Mouse (Mus musculus): ENCODE measurements around the gene Igfbp7.

The Igfbp7 gene

DNA sequence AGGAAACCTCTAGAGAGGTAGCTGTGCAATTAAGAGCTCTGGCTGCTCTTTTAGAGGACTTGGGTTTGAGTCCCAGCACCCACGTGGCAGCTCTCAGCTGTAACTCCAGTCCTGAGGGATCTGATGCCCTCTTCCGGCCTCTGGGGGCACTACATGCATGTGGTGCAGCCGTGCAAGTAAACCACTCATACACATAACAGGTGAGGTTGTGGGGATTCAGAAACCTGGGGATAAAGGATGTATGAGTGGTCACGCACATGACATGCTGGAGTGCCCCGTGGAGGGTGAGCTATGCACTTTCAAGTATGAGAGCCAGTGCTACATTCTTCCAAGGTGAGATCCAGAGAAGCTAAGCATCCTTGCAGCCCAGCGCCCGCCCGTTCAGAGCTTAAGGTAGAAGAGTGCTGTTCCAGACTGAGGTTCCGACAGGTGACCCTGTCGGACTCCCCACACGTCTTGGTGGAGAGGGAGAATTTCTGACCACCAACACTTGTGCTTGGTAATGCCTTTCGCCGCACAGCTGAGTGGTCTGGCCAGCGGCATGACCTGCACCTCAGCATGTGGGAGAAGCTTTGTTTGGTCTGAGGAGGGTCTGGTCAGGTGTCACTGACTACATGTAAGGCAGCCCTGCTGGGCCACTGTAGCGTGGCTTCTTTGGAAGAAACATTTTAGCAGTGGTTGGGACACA lies 57.7 kb downstream of the Igfbp7 start:
- no peak for DNase-seq (ENCODE audit: low read depth)

- DNase-seq (ENCODE audit: low read depth): no peak
Measured at GRCm38 (mm10) chr5:77348901-77349300, 58.9 kb downstream of the Igfbp7 start.

GRCm38 (mm10) chr5:77340033-77340432 lies 67.8 kb downstream of the Igfbp7 start:
- no peak for DNase-seq (ENCODE audit: low read depth)

DNA sequence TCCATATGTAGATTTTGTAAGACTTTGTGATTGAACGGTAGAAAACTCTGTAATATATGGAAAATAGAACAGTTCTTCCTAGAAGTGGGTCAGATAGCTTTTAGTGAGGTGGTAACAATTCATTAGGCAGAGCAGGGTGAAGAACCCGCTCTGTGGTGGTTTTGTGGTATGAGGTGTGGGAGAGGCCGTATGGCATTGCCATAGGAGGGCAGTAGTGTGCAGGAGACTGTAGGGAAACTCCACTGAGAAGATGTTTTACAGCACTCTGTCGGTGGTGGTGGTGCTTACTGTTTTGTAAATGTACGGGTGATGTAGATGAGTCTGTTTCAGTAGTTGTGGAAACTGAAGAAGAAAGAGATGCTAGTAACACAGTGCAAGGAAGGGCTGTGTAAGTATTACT lies 77.7 kb downstream of the Igfbp7 start:
- no peak for DNase-seq (ENCODE audit: low read depth)

DNA sequence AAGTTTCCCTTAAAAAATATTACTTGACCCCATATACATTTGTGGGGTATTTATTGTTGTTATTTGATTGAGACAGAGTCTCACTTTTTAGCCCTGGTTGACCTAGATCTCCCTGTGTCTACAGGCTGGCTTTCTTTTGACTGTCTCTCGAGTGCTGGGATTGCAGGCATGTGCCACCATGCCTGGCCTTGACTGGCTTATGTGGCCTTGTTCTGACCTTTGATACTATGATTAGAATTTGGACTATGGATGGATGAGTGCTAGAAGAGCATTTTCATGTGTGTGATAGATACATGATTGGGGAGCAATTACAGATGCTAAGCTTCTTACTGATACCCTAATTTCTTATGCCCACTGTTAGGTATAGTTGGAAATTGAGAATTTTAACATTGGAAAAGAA lies 82.9 kb downstream of the Igfbp7 start:
- DNase-seq (ENCODE audit: low read depth): no peak

- DNase-seq (ENCODE audit: low read depth): no peak
Measured at GRCm38 (mm10) chr5:77314986-77315385, 92.9 kb downstream of the Igfbp7 start.

GRCm38 (mm10) chr5:77314206-77314605 lies 93.6 kb downstream of the Igfbp7 start:
- DNase-seq (ENCODE audit: low read depth): no peak

DNA sequence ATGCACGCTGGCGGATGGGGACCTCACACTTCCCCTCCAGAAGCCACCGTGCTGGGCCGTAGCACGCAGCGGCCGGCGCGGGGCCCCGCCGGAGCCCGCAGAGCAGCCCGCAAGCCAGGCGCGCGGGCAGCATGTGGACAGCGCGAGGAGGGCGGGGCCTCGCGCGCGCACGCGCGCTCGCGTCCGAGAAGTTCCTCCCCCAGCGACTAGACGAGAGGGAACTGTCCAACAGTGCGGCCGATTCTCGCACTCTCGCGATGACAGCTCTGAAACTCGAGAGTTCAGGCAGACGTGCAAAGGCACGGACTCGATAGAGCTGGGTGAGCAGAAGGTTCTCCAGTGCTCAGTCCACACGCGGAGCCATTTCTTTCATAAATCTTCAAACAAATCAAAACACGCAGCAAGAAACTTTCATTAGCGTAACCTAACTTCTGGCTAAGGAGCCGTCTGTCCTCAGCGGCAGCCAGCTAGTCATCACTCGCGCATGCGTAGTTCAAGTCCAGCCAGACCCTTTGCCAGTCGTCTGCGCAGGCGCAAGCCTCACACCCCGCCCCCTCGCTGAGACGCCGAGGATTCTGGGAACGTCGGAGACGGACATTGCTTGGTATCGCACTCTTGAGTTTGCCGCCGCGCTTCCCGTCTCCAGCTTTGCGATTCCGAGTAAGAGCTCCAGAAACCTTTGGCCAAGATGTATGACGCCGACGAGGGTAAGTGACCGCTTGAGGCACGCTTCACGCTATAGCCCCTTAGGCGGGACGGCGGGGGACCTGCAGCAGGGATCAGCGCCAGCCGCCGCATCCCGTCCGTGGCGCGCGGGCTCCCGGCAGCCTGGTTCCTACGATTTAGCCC lies 97.7 kb downstream of the Igfbp7 start, which contains the start of the genes Noa1 and Polr2b:
TSS of gene Noa1 (minus strand) at position 161 of the 849 bp plus-strand sequence.
TSS of gene Polr2b (plus strand) at position 224 of the 849 bp plus-strand sequence.
- DNase-seq (ENCODE audit: low read depth): peak; percentile 99

- DNase-seq (ENCODE audit: low read depth): no peak
Measured at GRCm38 (mm10) chr5:77309051-77309906, 98.6 kb downstream of the Igfbp7 start.

DNA sequence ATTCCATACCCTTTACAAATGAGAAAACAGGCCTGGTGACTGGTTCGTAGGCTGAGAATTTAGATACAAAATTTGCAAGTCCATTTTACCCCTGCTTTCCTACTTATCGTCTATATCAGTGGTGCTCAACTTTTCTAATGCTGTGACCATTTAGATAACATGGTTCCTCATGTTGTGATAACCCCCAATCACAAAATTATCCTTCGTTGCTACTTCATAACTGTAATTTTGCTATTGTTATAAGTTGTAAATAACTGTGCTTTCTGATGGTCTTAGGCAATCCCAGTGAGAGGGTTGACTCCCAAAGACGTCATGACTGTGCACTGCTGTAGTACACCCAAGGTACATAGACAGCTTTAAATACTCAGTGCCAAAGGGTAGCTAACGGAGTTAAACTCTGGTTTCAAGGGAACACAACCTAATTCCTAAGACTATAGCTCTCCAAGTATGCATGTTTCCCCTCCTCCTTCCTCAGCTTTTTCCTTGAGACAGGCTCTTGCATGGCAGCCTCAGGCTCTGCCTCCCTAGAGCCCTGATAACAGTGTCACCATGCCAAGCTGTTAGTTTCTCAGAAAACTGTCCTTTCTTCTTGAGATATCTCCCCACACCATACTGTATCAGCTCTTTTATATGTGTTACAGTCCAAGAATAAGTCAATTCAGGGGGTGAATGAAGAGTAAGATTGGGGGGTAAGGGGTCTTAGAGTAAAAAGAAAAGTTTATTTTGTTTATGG lies 99.9 kb downstream of the Igfbp7 start:
- DNase-seq (ENCODE audit: low read depth): no peak

DNA sequence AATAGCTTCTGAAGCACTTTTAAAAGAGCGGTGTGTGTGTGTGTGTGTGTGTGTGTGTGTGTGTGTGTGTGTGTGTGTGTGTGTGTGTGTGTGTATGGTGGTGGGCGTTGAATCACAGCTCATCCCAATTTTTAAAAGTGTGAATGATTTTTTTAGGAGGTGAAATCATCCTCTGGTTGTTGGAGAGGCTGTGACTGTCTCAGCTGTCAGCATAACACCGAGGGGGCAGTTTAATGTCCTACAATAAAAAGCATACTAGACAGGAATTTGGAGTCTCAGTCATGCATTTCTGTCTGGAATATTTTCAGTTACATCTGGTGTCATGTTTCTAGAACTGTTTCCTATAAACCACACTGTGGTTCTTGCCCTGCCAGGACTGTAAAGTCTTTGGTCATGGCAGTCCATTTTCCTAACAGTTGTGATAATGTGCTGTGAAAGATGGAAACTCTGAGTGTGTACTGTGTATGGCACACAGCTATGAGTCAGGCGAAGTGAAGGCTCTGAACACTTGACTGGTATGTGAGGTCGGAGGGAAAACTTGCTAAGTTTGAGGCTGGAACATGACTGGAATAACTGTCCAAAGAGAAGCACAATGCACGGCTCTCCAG lies 106.4 kb downstream of the Igfbp7 start:
- DNase-seq (ENCODE audit: low read depth): no peak

- no peak for DNase-seq (ENCODE audit: low read depth)
Measured at GRCm38 (mm10) chr5:77299486-77299885, 108.4 kb downstream of the Igfbp7 start.

Data from naive thymus-derived CD4-positive, alpha-beta T cell, adult 2 months (primary cell).